Mouse (Mus musculus) liver, embryonic 14.5 days (tissue): ENCODE measurements around the gene Mapk8ip1.

Source experiments
- CTCF ChIP-seq: IDR thresholded peaks from 2 replicates; pipeline ENCODE4 v1.5.1; 2016; ENCODE audit warnings: antibody characterized with exemption, low read depth, control low read depth
- EP300 ChIP-seq: IDR thresholded peaks from 2 replicates; pipeline ENCODE4 v1.6.1; 2016; ENCODE audit warnings: antibody characterized with exemption, low read depth

GRCm38 (mm10) chr2:92400682-92401081 lies 381 bp downstream of the Mapk8ip1 start:
- no peak for TF ChIP-seq CTCF
- TF ChIP-seq EP300, result no peak
